Mouse (Mus musculus): Measurements from ENCODE around the gene Tns3. TPM values are rescaled to one million over a fixed set of nuclear protein-coding genes. Genes with fewer than 3 reads are reported as not detected.

Gene Tns3
- polyA plus RNA-seq, 1 experiment from 2014 or later: 49.6 TPM

GRCm38 (mm10) chr11:8450540-8450939 lies 213.8 kb downstream of the Tns3 start:
- Histone ChIP-seq H3K4me1 (replicated peaks) (0 out of 2 replicates have a peak, but pooled peaks cover 4% of the 10 kb centered on the region), H3K9me3 (no peaks in the 10 kb centered on the region), H3K4me3 (replicated peaks) (no peak overlapping the region), H3K27ac (no peak overlapping the region), H3K4me2 (no peak overlapping the region), H3K9ac (replicated peaks) (no peak overlapping the region), H3K27me3 (no peaks in the 10 kb centered on the region), H3K36me3 (peaks cover 82% of the 10 kb centered on the region)
- no peak for ATAC-seq (ENCODE audit: insufficient number of reproducible peaks, insufficient read depth, low FRiP score, low TSS enrichment, low read depth)
- 75% methylated on average over 4 of the region's 4 CpGs for WGBS

DNA sequence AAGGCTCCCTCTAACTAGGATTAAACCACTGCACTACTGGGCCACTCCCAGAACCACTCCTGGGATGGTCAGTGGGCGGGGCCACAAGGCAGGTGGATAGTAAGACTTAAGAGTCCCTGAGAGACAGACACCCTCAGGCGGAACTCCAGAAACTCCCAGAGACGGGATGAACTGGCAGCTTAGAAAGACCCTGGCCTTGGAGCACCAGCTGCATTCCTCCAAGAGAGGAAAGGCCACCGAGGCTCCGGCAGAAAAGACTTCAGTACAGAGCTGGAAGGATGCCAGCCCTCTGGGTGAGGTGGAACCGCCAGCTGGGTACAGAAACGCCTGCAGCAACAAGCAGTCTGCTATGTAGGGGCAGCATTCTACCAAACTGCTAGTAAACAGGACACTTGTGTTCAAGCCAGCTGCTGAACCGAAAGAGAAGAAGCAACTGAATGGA lies 218.4 kb downstream of the Tns3 start:
- Histone ChIP-seq H3K27me3 (no peaks in the 10 kb centered on the region), H3K4me1 (replicated peaks) (0 out of 2 replicates have a peak, but pooled peaks cover 4% of the 10 kb centered on the region), H3K27ac (0 out of 2 replicates have a peak overlapping the region, but pooled peaks have one; percentile 12), H3K36me3 (peaks cover 95% of the 10 kb centered on the region), H3K9ac (replicated peaks) (no peak overlapping the region), H3K4me3 (replicated peaks) (no peak overlapping the region), H3K4me2 (no peak overlapping the region), H3K9me3 (no peaks in the 10 kb centered on the region)
- no peak for ATAC-seq (ENCODE audit: insufficient number of reproducible peaks, insufficient read depth, low FRiP score, low TSS enrichment, low read depth)
- 75% methylated on average over 8 of the region's 8 CpGs for WGBS

- H3K9ac ChIP-seq (replicated peaks): no peak overlapping the region
- no peak overlapping the region for H3K4me3 ChIP-seq (replicated peaks)
- H3K4me1 ChIP-seq (replicated peaks): 0 out of 2 replicates have a peak, but pooled peaks cover 4% of the 10 kb centered on the region
- H3K36me3 ChIP-seq: peaks cover 93% of the 10 kb centered on the region
- H3K9me3 ChIP-seq: no peaks in the 10 kb centered on the region
- no peak for ATAC-seq (ENCODE audit: insufficient number of reproducible peaks, insufficient read depth, low FRiP score, low TSS enrichment, low read depth)
- H3K27me3 ChIP-seq: no peaks in the 10 kb centered on the region
- no peak overlapping the region for H3K27ac ChIP-seq
- WGBS: 92% methylated on average over 13 of the region's 13 CpGs
- H3K4me2 ChIP-seq: no peak overlapping the region
Observed at GRCm38 (mm10) chr11:8444759-8445422, 219.4 kb downstream of the Tns3 start.

GRCm38 (mm10) chr11:8443539-8444292 lies 220.6 kb downstream of the Tns3 start:
- H3K27ac ChIP-seq: no peak overlapping the region
- H3K9ac ChIP-seq (replicated peaks): no peak overlapping the region
- peaks cover 4% of the 10 kb centered on the region; the same call in 1 of the 2 replicates for H3K4me1 ChIP-seq (replicated peaks)
- H3K4me3 ChIP-seq (replicated peaks): no peak overlapping the region
- no peaks in the 10 kb centered on the region for H3K9me3 ChIP-seq
- peaks cover 92% of the 10 kb centered on the region for H3K36me3 ChIP-seq
- WGBS: 83% methylated on average over 11 of the region's 11 CpGs
- H3K27me3 ChIP-seq: no peaks in the 10 kb centered on the region
- no peak for ATAC-seq (ENCODE audit: insufficient number of reproducible peaks, insufficient read depth, low FRiP score, low TSS enrichment, low read depth)
- no peak overlapping the region for H3K4me2 ChIP-seq

DNA sequence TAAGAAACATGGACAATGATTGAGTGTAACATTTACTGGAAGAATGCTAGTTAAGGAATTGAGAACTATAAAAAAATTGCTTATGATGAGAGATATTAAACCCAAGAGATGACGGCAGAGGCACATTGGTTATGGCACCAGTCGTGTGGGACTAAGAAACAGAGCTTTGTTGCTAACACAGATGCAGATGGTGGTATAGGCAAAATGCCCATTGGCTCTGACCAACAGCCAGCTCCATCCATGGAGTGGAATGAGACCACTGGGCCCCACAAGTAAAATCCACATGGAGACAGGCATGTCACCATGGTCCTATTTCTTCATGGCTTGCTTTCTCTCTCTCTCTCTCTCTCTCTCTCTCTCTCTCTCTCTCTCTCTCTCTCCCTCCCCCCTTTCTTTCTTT lies 223.6 kb downstream of the Tns3 start:
- Histone ChIP-seq H3K4me3 (replicated peaks) (no peak overlapping the region), H3K9ac (replicated peaks) (no peak overlapping the region), H3K4me2 (no peak overlapping the region), H3K4me1 (replicated peaks) (no peaks in the 10 kb centered on the region; the same call in 1 of the 2 replicates), H3K27ac (no peak overlapping the region), H3K27me3 (no peaks in the 10 kb centered on the region), H3K9me3 (no peaks in the 10 kb centered on the region), H3K36me3 (peaks cover 92% of the 10 kb centered on the region)
- no peak for ATAC-seq (ENCODE audit: insufficient number of reproducible peaks, insufficient read depth, low FRiP score, low TSS enrichment, low read depth)
- 87% methylated on average over 2 of the region's 2 CpGs for WGBS

GRCm38 (mm10) chr11:8440221-8440620 lies 224.1 kb downstream of the Tns3 start:
- no peaks in the 10 kb centered on the region; the same call in 1 of the 2 replicates for H3K4me1 ChIP-seq (replicated peaks)
- ATAC-seq (ENCODE audit: insufficient number of reproducible peaks, insufficient read depth, low FRiP score, low TSS enrichment, low read depth): no peak
- no peaks in the 10 kb centered on the region for H3K9me3 ChIP-seq
- H3K36me3 ChIP-seq: peaks cover 92% of the 10 kb centered on the region
- no peaks in the 10 kb centered on the region for H3K27me3 ChIP-seq
- 95% methylated on average over 5 of the region's 5 CpGs for WGBS
- no peak overlapping the region for H3K4me2 ChIP-seq
- H3K27ac ChIP-seq: no peak overlapping the region
- H3K4me3 ChIP-seq (replicated peaks): no peak overlapping the region
- no peak overlapping the region for H3K9ac ChIP-seq (replicated peaks)

GRCm38 (mm10) chr11:8439035-8439434 lies 225.3 kb downstream of the Tns3 start:
- Histone ChIP-seq H3K27me3 (no peaks in the 10 kb centered on the region), H3K9ac (replicated peaks) (no peak overlapping the region), H3K4me3 (replicated peaks) (no peak overlapping the region), H3K4me2 (no peak overlapping the region), H3K36me3 (peaks cover 94% of the 10 kb centered on the region), H3K4me1 (replicated peaks) (no peaks in the 10 kb centered on the region; the same call in 1 of the 2 replicates), H3K9me3 (no peaks in the 10 kb centered on the region), H3K27ac (peak overlapping the region; percentile 57; the same call in 1 of the 2 replicates)
- 80% methylated on average over 9 of the region's 9 CpGs for WGBS
- no peak for ATAC-seq (ENCODE audit: insufficient number of reproducible peaks, insufficient read depth, low FRiP score, low TSS enrichment, low read depth)

- Histone ChIP-seq H3K9me3 (no peaks in the 10 kb centered on the region), H3K4me3 (replicated peaks) (no peak overlapping the region), H3K4me2 (no peak overlapping the region), H3K36me3 (peaks cover 94% of the 10 kb centered on the region), H3K9ac (replicated peaks) (no peak overlapping the region), H3K4me1 (replicated peaks) (no peaks in the 10 kb centered on the region; the same call in 1 of the 2 replicates), H3K27me3 (no peaks in the 10 kb centered on the region), H3K27ac (peak overlapping the region; percentile 57)
- WGBS: 69% methylated on average over 4 of the region's 4 CpGs
- ATAC-seq (ENCODE audit: insufficient number of reproducible peaks, insufficient read depth, low FRiP score, low TSS enrichment, low read depth): no peak
Observed at GRCm38 (mm10) chr11:8438269-8438668, 226.1 kb downstream of the Tns3 start.

DNA sequence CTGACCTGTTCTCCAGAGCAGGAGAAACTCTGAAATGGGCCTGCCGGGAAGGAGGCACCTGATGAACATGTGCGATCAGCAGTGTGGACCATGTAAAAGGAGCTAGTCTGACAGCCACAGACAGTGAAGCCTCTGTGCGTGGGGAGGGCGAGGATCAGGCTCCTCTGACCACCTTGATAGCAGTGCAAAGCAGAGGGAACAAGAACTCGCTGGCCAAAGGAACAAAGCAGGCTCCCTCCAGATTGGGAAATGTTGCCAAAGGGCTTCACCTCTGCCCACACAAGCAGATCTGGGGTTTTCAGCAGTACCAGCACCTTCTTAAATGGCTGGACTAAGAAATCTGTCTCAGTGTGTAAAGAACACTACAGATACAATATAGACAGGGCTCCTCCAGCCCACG lies 229.2 kb downstream of the Tns3 start:
- no peak overlapping the region for H3K4me3 ChIP-seq (replicated peaks)
- 95% methylated on average over 6 of the region's 6 CpGs for WGBS
- H3K9me3 ChIP-seq: no peaks in the 10 kb centered on the region
- H3K27ac ChIP-seq: no peak overlapping the region
- peaks cover 97% of the 10 kb centered on the region for H3K36me3 ChIP-seq
- H3K27me3 ChIP-seq: no peaks in the 10 kb centered on the region
- no peak overlapping the region for H3K9ac ChIP-seq (replicated peaks)
- H3K4me2 ChIP-seq: no peak overlapping the region
- no peaks in the 10 kb centered on the region; the same call in 1 of the 2 replicates for H3K4me1 ChIP-seq (replicated peaks)
- ATAC-seq (ENCODE audit: insufficient number of reproducible peaks, insufficient read depth, low FRiP score, low TSS enrichment, low read depth): no peak

DNA sequence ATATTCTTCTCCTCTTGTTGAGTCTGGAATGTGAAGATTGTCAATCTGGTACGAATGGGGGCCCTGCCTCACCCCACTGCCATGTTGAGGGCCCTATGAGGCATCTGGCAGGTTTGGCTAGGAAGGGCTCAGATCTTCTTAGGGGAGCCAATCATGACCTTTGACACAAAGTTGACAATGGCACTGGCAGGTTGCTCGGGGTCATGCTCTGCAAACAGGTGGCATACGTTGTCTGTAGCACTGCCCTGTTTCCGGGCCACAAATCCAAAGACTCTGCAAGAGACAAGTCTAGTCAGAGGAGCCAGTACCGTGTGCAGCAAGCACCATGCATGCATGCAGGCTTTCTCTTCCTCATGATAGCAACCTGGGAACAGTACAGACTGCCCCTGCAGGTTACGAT lies 230.0 kb downstream of the Tns3 start:
- WGBS: 96% methylated on average over 6 of the region's 6 CpGs
- no peak for ATAC-seq (ENCODE audit: insufficient number of reproducible peaks, insufficient read depth, low FRiP score, low TSS enrichment, low read depth)

DNA sequence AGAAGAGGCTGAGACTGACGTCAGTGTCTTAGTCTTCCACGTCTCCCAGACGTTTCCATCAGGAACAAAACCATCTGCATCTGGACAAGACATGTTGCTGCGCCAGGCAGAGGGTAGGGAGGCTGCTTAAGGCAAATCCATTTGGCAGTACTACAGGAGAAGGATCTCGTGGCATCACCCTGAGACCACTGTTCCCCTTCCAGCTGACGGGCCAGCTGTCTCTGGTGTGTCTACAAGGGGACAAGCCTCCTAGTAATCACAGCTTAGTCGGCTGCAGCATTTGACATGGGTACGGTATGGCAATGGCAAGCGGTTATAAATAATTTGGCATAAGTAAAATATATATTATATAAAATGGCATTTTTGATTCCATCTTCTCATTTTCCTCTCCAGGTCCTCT lies 230.9 kb downstream of the Tns3 start:
- no peak for ATAC-seq (ENCODE audit: insufficient number of reproducible peaks, insufficient read depth, low FRiP score, low TSS enrichment, low read depth)
- H3K4me2 ChIP-seq: no peak overlapping the region
- no peaks in the 10 kb centered on the region for H3K27me3 ChIP-seq
- H3K9ac ChIP-seq (replicated peaks): no peak overlapping the region
- H3K36me3 ChIP-seq: peaks cover 93% of the 10 kb centered on the region
- H3K9me3 ChIP-seq: no peaks in the 10 kb centered on the region
- WGBS: 92% methylated on average over 9 of the region's 9 CpGs
- no peak overlapping the region for H3K4me3 ChIP-seq (replicated peaks)
- no peaks in the 10 kb centered on the region; the same call in 1 of the 2 replicates for H3K4me1 ChIP-seq (replicated peaks)
- no peak overlapping the region for H3K27ac ChIP-seq

More for the DNA sequence above, 230.0 kb downstream of the Tns3 start:
- H3K27me3 ChIP-seq: no peaks in the 10 kb centered on the region
- H3K4me1 ChIP-seq (replicated peaks): no peaks in the 10 kb centered on the region; the same call in 1 of the 2 replicates
- H3K4me3 ChIP-seq (replicated peaks): no peak overlapping the region
- H3K9me3 ChIP-seq: no peaks in the 10 kb centered on the region
- no peak overlapping the region for H3K4me2 ChIP-seq
- no peak overlapping the region for H3K9ac ChIP-seq (replicated peaks)
- H3K36me3 ChIP-seq: peaks cover 98% of the 10 kb centered on the region
- H3K27ac ChIP-seq: no peak overlapping the region

All from limb, embryonic 12.5 days (tissue).